Mouse (Mus musculus) left cerebral cortex, postnatal 14 days (tissue): ENCODE data around the gene Ube2q2. TPM values are rescaled to one million over a fixed set of nuclear protein-coding genes. Genes with fewer than 3 reads are reported as not detected.

Experiments
- DNase-seq, 2 experiments: peaks; one replicate each; pipeline ENCODE4 v3.0.0; 2021 to 2022; ENCODE audit warnings: low spot score in 2 of 2, mixed read lengths in 1 of 2
- intact Hi-C: fragments of 180-260 bp; cut with DNase I; formaldehyde crosslinking; loops from one replicate; pipeline ENCODE4 v1.15.1; 2025
- total RNA-seq, 2 experiments: library from RNA; stranded (reverse); gene quantifications; 2 replicates each; pipeline ENCODE4 v1.2.3; 2021

The Ube2q2 gene
- total RNA-seq, 2 experiments from 2014 or later = 51.5 to 52.2 TPM

DNA sequence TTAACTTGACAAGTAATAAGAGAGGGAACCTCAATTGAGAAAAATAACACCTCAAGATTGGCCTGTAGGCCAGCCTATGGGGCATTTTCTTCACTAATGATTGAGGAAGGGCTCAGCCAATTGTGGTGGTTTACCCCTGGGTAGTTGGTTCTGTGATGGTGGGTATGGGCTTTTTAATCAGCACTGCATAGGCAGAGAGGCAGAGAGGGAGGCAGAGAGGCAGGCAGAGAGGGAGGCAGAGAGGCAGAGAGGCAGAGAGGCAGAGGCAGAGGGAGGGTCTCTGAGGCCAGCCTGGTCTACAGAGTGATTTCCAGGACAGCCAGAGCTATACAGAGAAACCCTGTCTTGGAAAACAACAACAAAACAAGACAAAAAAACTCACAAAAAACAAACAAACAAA lies 2.4 kb downstream of the Ube2q2 start:
- DNase-seq = no peak
- intact Hi-C loops = no loop called here

DNA sequence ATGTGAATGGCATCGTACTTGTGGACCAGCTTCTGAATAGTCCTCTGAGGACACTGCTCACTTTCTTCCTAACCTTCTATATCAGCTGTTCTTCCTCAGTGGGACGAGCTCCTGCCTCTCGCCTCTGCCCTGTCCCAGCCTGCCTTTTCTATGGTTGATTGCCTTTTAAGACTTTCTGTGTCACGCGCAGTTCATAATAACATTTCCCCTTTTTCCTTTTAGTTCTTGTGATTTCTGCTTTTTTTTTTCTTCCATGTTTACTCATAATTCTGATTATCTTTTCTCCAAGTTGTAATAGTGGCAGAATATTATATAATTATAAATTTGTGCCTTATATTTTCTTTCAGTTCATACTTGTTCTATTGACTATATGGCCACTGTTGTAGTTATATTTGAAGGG lies 4.3 kb downstream of the Ube2q2 start:
- no peak for DNase-seq
- intact Hi-C loops = no loop called here

DNA sequence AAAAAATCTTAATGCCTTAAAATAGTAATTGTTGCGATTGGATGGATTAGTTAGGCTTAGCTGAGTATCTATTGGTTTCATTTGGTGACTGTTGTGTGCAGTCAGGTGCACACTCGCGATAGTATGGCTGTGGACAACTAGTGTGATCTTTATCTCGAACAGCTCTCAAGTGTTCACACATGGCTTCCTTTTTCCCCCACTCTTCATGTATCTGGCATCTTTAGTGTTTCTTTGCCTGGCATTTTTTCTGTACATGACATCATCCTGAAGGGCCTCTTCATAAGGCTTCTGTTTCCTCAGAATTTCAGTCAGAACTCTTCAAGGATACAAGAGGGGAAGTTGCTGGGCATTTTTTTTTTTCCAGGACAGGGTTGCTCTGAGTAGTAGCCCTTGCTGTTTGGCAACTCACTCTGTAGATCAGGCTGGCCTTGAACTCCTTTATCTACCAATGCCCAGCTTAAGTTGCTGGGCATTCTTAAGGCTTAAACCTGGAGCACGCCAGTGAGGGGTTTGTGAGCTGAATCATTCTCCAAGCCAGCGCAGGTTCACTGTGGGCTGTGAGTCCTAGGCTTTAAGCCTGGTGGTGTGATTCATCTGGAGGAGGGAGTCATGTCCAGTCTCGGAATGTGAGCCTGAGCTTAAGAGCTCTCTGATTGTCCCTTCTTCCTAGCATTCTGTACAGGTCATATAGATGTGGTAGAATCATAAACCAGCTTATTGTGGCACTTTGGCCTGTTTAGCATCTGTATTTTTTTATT lies 22.2 kb downstream of the Ube2q2 start:
- DNase-seq = no peak
- intact Hi-C loops = no loop called here

DNA sequence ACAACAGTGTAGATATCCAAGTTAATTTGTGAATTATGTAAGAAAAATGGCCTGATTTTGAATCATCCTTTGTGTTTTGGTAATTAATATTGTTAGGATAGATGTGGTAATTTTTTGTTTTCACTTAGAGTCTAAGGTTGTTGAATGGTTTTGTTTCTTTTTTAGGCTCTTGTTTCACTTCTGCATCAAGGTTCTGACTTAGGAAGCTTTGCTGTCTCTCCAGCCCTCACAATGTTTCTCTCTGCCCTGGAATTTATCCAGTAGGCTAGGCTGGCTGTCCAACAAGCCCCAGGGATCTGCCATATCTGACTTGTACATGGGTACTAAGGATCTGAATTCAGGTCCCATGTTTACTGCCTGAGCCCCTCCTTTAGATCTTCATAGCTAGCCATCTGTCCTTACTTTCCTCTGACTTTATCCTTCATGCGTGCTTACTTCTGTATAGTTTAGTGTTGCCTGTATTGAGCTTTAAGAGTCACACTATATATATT lies 23.6 kb downstream of the Ube2q2 start:
- no peak for DNase-seq
- intact Hi-C loops = no loop called here

DNA sequence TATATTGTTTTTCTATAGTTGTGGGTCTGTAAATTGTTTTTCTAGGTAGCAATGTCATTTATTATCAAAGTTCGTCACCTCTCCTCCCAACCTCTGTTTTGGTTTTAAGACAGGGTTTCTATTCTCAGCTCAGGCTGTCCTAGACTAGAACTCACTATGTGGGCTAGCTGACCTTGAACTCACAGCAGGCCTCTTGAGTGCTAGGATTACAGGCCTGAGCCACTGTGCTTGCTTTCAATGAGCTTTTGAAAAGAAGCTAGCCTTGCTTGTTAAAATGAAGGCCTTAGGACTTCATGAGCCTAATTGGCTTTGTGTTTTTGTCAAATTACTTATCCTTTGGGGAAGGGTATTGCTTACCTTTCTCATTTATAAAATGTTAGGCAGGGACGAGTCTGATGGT lies 25.6 kb downstream of the Ube2q2 start:
- DNase-seq = no peak
- intact Hi-C loops = no loop called here

DNA sequence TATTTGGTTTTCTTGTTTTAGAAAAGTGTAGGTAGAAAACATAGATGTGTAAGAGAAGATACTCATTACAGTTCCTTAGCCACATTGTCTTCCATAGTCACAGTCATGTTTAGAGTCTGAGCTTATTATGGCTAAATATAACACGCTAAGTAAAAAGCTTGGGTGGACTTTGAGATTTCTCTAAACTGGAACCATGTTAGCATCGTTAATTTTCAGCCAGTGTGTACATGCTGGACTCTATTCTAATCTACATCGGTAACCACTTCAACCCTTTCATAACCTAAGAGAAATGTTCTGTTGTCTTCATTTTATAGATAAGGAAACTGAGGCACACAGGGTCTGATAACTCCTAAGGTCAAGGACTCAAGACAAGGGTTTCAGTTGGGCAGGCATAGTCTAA lies 47.2 kb downstream of the Ube2q2 start:
- intact Hi-C loops = no loop called here
- DNase-seq = no peak

DNA sequence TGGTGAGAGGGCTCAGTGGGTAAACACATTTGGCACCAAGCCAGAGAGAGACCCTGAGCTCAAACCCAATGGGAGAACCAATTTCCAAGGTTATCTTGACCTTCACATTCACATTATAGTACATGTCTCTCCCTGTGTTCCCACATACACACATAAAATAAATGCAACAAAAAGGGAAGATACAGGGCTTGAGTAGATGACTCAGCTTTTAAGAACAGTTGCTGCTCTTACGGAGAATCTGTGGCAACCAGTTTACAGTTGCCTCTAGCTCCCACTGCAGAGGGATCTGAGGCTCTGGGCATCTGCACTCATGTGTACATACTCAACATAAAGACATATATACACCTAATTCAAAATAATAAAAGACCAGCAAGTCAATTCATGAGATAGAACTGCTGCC lies 49.6 kb downstream of the Ube2q2 start:
- intact Hi-C loops = no loop called here
- no peak for DNase-seq

DNA sequence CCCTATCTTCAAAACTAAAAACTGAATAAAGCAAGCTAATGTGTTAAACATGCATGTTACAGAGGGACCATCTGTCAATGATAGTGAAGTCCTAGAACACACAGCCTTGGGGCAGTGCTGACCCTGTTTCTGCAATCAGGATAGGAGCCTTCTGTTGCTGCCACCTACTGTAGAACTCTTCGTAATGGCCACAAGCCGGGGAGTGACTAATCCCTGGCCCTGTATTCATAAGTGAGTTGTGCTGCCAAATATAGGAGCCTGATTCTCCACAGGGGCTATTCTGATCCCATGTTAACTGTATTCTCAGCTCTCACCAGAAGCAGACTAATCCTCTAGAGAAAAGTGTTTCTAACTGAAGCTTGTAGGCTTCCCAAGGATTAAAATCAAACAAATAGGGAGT lies 50.7 kb downstream of the Ube2q2 start:
- DNase-seq = peak; percentile 20 to 54
- intact Hi-C loops = no loop called here

DNA sequence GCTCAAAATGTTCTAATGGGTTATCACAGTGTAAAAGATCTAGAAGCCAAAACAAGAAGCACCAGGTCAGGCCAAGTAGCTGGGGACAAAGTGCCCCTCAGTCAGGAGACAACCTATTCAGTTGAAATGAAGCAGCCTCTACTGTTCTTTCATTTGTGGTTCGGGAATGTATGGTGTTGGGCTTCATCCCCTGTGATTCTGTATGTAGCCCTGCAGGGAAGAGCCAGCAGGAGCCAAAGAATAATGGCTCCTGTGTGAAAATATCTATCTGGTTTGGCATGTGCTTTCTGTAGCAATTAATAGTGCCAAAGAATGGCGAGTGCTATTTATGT lies 59.8 kb downstream of the Ube2q2 start:
- no peak for DNase-seq
- intact Hi-C loops = loop anchor here (5.0 kb wide), 1 partner anchor 104 kb away; no protein-coding TSS in a partner anchor

DNA sequence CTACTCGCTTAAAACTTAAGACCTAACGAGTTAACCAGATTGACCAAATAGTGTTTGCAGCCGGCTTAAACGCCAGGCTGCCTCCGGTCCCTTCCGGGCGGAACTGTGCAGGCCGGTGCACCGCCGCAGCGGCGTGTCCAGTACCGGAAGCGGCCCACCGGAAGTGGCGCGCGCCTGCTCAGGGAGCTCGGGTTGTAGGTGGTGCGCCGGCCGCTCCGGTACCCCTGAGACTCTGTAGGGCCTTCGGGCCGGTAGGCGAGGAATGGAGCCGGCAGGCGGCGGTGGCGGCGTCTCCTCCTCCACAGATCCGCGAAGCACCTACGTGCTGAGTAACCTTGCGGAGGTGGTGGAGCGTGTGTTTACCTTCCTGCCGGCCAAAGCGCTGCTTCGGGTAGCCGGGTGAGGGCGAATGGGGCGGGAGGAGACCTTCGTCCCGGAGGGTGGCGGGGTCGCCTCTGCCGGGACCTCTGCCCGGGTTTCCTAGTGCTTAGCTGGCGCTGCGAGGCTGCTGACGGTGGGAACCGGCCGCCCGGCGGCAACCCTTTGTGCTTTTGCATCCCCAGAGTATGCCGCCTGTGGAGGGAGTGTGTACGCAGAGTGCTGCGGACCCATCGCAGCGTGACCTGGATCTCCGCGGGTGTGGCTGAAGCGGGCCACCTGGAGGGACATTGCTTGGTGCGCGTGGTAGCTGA lies 60.3 kb downstream of the Ube2q2 start, which contains the start of gene Fbxo22:
Gene Fbxo22 (plus strand): TSS at position 136 of the 692 bp plus-strand sequence.
- peak; percentile 84 to 85 for DNase-seq
- intact Hi-C loops = loop anchor here (5.0 kb wide), 1 partner anchor 103 kb away; no protein-coding TSS in a partner anchor

DNA sequence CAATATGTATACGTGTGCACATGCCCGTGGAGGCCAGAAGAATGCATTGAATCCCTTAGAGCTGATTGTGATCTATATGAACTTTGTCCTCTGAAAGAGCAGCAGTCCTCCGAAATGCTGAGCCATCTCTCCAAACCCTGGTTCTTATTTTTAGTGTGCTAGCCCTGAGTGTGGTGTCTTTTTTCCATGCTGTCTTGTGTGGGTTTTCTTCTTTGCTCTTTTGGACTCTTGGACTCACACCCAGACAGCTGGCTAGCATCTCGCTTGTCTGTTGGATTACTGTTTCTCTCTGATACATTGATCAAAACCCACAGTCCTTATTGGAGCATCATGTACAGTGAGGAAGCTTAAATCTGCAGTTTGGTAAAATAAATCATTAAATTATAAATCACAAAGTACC lies 63.0 kb downstream of the Ube2q2 start:
- DNase-seq = no peak
- intact Hi-C loops = no loop called here

DNA sequence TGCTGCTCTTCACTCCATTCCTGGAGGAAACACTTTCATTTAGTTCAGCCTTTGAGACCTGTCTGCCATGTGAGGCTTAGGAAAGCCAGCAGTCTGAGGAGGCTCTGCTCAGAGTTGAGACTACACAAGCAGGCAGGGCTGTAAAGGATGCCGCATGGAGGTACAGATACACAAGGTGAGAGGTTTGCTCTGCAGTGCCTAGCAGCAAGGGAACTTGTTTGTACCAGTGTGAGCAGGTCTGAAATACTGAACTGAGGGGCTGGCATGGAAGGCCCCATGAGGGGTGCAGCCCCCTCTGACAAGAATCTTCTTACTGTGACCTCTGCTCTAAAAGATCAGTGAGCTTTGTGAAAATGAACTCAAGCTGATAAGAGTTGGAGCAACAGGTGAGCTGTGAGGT lies 64.7 kb downstream of the Ube2q2 start:
- DNase-seq = no peak

DNA sequence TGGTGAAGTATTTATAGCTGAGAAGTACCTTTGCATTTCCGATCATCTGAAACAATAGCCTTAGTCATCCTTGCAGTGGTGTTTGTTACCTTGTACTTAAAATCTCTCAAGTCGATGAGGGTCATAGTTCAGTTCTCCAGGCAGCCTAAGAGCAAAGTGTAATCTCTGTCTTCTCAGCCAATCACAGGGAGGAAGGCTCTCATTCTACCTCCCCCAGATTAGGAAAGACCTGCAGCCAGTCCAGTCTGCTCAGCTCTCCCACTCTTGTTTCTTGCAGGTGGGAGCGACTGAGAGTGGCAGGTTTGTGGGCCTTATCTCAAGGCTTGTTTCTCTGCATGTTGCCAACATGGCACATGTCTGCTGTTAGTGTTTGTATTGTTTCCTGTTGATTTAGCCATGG lies 66.4 kb downstream of the Ube2q2 start:
- intact Hi-C loops = no loop called here
- no peak for DNase-seq

More for the DNA sequence above, 64.7 kb downstream of the Ube2q2 start:
- intact Hi-C loops = no loop called here

DNA sequence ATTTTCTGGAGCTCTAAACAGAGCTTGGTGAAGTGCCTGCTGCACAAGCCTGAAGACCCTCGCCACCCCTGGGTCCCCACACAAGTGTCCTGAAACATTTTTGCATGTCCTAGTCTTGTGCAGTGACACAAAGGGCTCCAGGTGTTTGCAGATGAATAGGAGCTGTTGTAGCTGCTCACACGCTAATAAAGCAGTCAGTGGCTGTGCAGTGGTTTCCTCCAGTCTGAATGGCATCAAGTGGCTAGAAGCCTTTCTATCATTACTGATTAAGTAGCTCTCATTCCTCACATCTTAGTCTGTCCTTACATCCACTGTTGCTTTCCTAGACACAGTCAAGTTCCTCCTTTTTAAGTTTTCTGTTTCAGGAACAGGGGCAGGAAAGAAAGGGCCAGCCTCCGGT lies 67.0 kb downstream of the Ube2q2 start:
- no peak for DNase-seq
- intact Hi-C loops = no loop called here

DNA sequence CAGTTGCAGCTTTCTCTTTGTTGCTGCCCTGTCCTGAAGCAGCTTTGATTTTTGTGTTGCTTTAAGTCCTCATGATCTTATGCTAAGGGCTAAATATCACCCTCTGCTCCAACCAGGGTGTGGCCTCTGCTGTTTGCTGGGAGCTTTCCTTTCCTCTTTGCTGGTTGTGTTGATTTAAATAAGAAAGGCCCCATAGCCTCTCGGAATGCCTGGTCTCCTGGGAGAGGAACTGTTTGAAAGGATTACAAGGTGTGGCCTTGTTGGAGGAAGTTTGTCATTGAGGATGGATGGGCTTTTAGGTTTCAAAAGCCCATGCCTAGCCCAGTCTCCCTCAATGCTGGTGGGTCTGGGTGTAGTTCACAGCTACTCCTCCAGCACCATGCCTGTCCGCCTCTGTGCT lies 67.4 kb downstream of the Ube2q2 start:
- DNase-seq = no peak
- intact Hi-C loops = no loop called here

DNA sequence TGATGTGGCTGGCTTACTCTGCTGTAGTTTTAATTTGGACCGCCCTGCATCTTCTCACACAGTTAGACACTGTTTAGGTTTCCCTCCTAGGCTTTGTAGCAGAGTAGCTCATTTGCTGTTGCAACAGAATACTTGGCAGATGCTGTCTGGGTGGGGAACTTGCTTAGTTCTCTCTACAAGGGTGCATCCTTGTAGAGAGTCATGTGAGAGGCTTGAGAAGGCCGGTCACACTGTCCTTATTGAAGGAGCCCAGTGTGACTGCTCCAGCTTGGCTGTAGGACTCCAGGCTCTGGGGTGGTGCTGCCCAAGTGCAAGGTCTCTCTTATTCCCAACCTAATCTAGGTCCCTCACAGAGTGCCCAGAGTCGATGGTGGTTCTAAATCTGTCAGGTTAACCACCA lies 68.7 kb downstream of the Ube2q2 start:
- DNase-seq = no peak
- intact Hi-C loops = no loop called here

DNA sequence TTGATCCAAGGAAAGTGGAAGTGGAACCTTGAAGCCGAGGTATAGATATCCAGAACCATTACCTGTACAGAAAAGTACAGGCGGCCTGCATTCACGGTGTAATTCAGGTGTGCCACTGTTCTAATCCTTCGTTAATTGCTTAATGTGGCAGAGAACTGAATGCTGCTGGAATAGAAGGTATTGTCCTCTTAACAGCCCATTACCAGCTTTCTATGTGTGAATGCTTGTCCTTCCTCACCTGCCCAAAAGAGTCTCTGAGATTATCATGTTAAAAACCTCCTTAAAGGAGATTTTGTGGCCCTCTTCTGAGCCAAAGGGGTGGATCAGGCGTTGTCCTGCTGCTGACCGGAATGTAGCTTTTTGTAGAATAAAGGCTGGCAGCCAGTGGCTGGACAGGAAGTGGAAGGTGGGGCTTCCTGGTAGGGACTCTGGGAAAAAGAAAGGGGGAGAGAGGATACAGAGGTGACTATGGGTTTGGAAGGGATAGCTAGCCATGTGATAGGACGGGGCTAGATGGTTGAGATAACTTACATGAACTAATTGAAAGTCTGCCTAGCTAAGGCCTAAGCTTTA lies 76.6 kb downstream of the Ube2q2 start:
- no peak for DNase-seq

DNA sequence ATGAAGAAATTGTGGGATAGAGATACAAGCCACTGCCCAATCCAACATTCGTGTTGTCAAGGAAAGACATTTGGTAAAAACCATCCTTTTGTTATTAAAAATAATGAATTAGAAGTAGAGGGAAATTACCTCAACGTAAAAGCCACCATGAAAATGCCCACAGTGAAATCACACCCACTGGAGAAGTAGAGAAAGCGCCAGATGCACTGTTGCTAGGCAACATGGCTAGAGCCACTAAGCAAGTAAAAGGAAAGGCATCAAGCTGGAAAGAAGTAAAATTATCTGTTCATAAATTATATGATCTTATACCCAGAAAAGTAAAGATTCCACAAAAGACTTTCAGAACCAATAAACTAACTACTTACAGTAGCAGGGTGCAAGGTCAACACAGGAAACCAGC lies 77.6 kb downstream of the Ube2q2 start:
- intact Hi-C loops = no loop called here
- DNase-seq = peak; percentile 54 to 65

More for the DNA sequence above, 76.6 kb downstream of the Ube2q2 start:
- intact Hi-C loops = no loop called here

DNA sequence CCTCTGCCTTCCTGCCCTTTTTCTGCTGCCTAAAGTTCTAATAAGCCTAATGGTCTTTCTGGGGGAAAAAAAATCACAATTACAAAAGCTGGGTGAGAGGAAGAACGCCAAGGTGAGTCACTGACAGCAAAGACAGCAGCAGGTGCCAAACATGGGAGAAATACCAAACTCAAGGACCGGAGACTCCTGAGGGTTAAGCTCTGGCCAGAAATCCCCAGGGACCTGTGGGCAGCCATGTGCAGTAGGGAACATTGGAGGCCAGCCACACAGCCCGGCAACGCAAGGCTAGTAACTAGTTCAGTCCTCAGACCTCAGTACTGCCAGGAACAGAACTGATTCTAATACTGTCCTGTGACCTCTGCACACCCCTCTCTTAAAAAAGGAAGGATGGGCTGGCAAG lies 79.5 kb downstream of the Ube2q2 start:
- DNase-seq = no peak
- intact Hi-C loops = no loop called here

DNA sequence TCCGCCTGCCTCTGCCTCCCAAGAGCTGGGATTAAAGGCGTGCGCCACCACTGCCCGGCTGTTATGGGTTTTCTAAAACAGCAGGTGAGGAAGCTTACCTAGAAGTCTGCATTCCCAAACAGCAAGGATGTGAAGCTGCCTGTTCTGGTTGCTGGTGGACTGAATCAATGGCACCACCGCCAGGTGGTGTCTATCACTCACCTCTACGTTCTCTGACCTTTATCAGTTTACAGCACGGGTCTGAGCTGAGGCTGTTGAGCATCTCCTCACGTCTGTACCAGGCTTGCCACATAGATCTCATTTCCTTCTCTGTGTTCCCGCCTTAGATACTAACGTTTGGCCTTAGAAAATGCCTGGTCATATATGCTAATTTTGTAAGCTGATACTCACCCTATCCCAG lies 80.4 kb downstream of the Ube2q2 start:
- intact Hi-C loops = no loop called here
- no peak for DNase-seq

DNA sequence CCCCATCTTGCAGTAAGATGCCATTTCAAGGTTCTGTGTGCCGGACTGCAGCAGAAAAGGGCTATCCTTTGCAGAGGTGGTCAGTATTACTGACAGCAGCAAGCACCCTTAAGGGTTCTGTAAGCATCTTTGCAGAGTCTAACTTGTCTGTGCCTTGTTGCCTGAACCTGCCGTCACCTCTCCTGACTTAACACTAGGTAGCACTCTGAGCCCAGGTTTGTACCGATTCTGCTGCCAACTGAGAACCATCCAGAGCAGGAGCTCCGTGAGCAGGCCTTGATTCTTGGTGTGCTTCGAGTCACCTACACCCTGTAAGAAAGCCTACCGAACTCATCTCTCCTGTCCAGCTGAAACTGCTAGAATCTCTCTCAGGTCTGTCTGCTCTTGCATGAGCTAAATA lies 82.9 kb downstream of the Ube2q2 start:
- intact Hi-C loops = loop anchor here (5.0 to 10.0 kb wide), 2 partner anchors 81 to 163 kb away; no protein-coding TSS in a partner anchor
- DNase-seq = peak in 1 of 2 experiments; percentile 20
